Mouse (Mus musculus): ENCODE measurements around the gene Gtf3c2.

GRCm38 (mm10) chr5:31179301-31179765, 611 bp downstream of the Gtf3c2 start:
- TF ChIP-seq CTCF (IDR thresholded peaks at IDR 0.05; ENCODE audit: low read depth, low read length) (no peak), TAL1 (conservative IDR thresholded peaks at IDR 0.05; ENCODE audit: low read depth, low read length) (no peak), POLR2AphosphoS5 (IDR thresholded peaks at IDR 0.05; ENCODE audit: insufficient replicate concordance, low read depth, low read length) (no peak), GATA1 (IDR thresholded peaks at IDR 0.05; ENCODE audit: borderline replicate concordance, low read length) (no peak), GATA2 (IDR thresholded peaks at IDR 0.05; ENCODE audit: borderline replicate concordance, low read depth, low read length) (no peak)
